In genomic region chr2:24863010-24863409, GRCm38 (mm10) we compare ENCODE assay signal across 8 mouse cellular contexts. TPM values are rescaled to one million over a fixed set of nuclear protein-coding genes. Genes with fewer than 3 reads are reported as not detected.
DNase-seq lines count a peak whose midpoint lies in the region; ATAC-seq and TF ChIP-seq lines count a peak whose summit lies in the region.

No protein-coding gene starts in this region.

- no peak overlapping the region for H3K27ac ChIP-seq in heart, postnatal 0 days (ENCODE audit: low read depth)
- no peak overlapping the region for H3K27ac ChIP-seq in spleen, adult 2 months (ENCODE audit: insufficient read depth, low read length)
- H3K27ac ChIP-seq in bone marrow macrophage, adult 2 months (ENCODE audit: insufficient read depth, low read depth, low read length), result no peak overlapping the region

- peaks cover 48% of the 10 kb centered on the region for H3K36me3 ChIP-seq in heart, postnatal 0 days (replicated peaks; ENCODE audit: control insufficient read depth, insufficient read depth, low read length)
- H3K36me3 ChIP-seq in spleen, adult 2 months (ENCODE audit: control insufficient read depth, insufficient read depth, low read length), result peaks cover 9% of the 10 kb centered on the region

- no peak for DNase-seq in heart, postnatal 0 days (ENCODE audit: low spot score)
- no peak for DNase-seq in heart, postnatal 25 days (ENCODE audit: low spot score)
- DNase-seq in spleen, adult 2 months (ENCODE audit: low read depth in 1 of 2, low spot score in 2 of 2), result peak in 1 of 2 experiments; percentile 16
- DNase-seq in spleen, postnatal 36 days (ENCODE audit: low spot score in 2 of 2), result no peak
- DNase-seq in mesoderm, embryonic 11.5 days (ENCODE audit: low read depth, low spot score), result peak; percentile 2
- no peak for DNase-seq in heart, adult 11 months
- no peak for DNase-seq in MN1 (ENCODE audit: low spot score)

- no peak overlapping the region for H3K4me3 ChIP-seq in heart, postnatal 0 days (ENCODE audit: low read depth, low read length)
- H3K4me3 ChIP-seq in spleen, adult 2 months (ENCODE audit: extremely low read depth, insufficient read depth, insufficient read length), result no peak overlapping the region
- no peak overlapping the region for H3K4me3 ChIP-seq in bone marrow macrophage, adult 2 months (ENCODE audit: insufficient read depth, low read length)

- H3K4me2 ChIP-seq in heart, postnatal 0 days (ENCODE audit: low read depth, low read length), result no peak overlapping the region

- no peaks in the 10 kb centered on the region for H3K9me3 ChIP-seq in heart, postnatal 0 days (replicated peaks; ENCODE audit: control insufficient read depth, low read length)

- no peaks in the 10 kb centered on the region for H3K4me1 ChIP-seq in heart, postnatal 0 days (ENCODE audit: control insufficient read depth, insufficient read depth)
- H3K4me1 ChIP-seq in spleen, adult 2 months (ENCODE audit: control insufficient read depth, insufficient read depth, insufficient read length), result no peaks in the 10 kb centered on the region
- H3K4me1 ChIP-seq in bone marrow macrophage, adult 2 months (ENCODE audit: control insufficient read depth, insufficient read depth, low read length), result no peaks in the 10 kb centered on the region; the same call in 1 of the 2 replicates

- WGBS in heart, postnatal 0 days, result 81% methylated on average over 8 of the region's 8 CpGs
- 85% methylated on average over 8 of the region's 8 CpGs for WGBS in spleen, adult 2 months

- intact Hi-C loops in heart, postnatal 25 days (cut with DNase I), result no loop called here

- no peak for ATAC-seq in heart, postnatal 0 days (ENCODE audit: insufficient read depth, low read depth)

- H3K27me3 ChIP-seq in heart, postnatal 0 days (ENCODE audit: control insufficient read depth, insufficient read depth, low read length), result no peaks in the 10 kb centered on the region
- H3K27me3 ChIP-seq in spleen, adult 2 months (ENCODE audit: control insufficient read depth, insufficient read depth, low read length), result no peaks in the 10 kb centered on the region

- peak; percentile 19; the same call in 1 of the 2 replicates for TF ChIP-seq CTCF in heart, postnatal 0 days (IDR thresholded peaks at IDR 0.05; ENCODE audit: low read depth)
- peak; percentile 20; the same call in 1 of the 2 replicates for TF ChIP-seq CTCF in spleen, adult 2 months (IDR thresholded peaks at IDR 0.05; ENCODE audit: extremely low read depth, insufficient read depth, insufficient read length, insufficient replicate concordance)
- peak; percentile 37; the same call in 1 of the 2 replicates for TF ChIP-seq CTCF in bone marrow macrophage, adult 2 months (IDR thresholded peaks at IDR 0.05; ENCODE audit: low read depth, low read length)

- TF ChIP-seq EP300 in heart, postnatal 0 days (IDR thresholded peaks at IDR 0.05; ENCODE audit: low read depth), result no peak

- no peak overlapping the region for H3K9ac ChIP-seq in heart, postnatal 0 days (replicated peaks; ENCODE audit: low read depth, low read length)

- TF ChIP-seq POLR2A in spleen, adult 2 months (IDR thresholded peaks at IDR 0.05; ENCODE audit: low read depth, low read length), result no peak
- no peak for TF ChIP-seq POLR2A in bone marrow macrophage, adult 2 months (IDR thresholded peaks at IDR 0.05; ENCODE audit: borderline replicate concordance, low read depth, low read length)

RNA-seq across cellular contexts. Expression of gene Ehmt1, which starts 56.4 kb away (rescaled TPM):
- 36.8 and 49.8 TPM in 2 replicates for total RNA-seq in heart, postnatal 0 days (2014; rRNA removed; ENCODE audit: low replicate concordance)
- polyA plus RNA-seq in heart, postnatal 0 days (2015; fragmentation: Nextera tagmentation; extraction: Ambion mirVana), result 30.6 and 34.7 TPM in 2 replicates
- total RNA-seq in heart, postnatal 25 days (2021), result 10 to 100 TPM; 31.6 to 36.5 TPM
- polyA plus RNA-seq in spleen, adult 2 months (2012; rRNA removed), result 39.4 and 43.8 TPM in 2 replicates
- polyA plus RNA-seq in bone marrow macrophage, adult 2 months (2012; ENCODE audit: insufficient read depth, insufficient read length, missing spikeins), result 29.9 and 32.9 TPM in 2 replicates
